Mouse (Mus musculus): Measurements from ENCODE around the gene Zfp61. TPM values are rescaled to one million over a fixed set of nuclear protein-coding genes. Genes with fewer than 3 reads are reported as not detected.

Gene Zfp61
- polyA plus RNA-seq, 1 experiment from 2014 or later: 15.9 TPM

- ATAC-seq (ENCODE audit: insufficient number of reproducible peaks, insufficient read depth, low FRiP score, low read depth): peak; percentile 67
- H3K4me1 ChIP-seq (ENCODE audit: control insufficient read depth in 2 of 2, insufficient read depth in 2 of 2, low read length in 2 of 2): peaks cover 3 to 5% of the 10 kb centered on the region in 2 experiments
These were observed 46.2 kb downstream of the Zfp61 start, which contains the start of gene Zfp108 for GRCm38 (mm10) chr7:24254633-24255474. Gene Zfp108, plus strand, starts transcription at chr7:24254794.

GRCm38 (mm10) chr7:24253779-24254615 lies 47.0 kb downstream of the Zfp61 start:
- H3K4me3 ChIP-seq (ENCODE audit: control insufficient read depth in 1 of 2, insufficient read depth in 1 of 2, low read depth in 1 of 2, low read length in 2 of 2): peak overlapping the region in 1 of 2 experiments; percentile 52; a peak in 2 of 4 replicates
- H3K4me1 ChIP-seq (ENCODE audit: control insufficient read depth in 2 of 2, insufficient read depth in 2 of 2, low read length in 2 of 2): peaks cover 3 to 5% of the 10 kb centered on the region in 2 experiments
- ATAC-seq (ENCODE audit: insufficient number of reproducible peaks, insufficient read depth, low FRiP score, low read depth): no peak; the same call in 1 of the 2 replicates
- no peak overlapping the region for H3K27ac ChIP-seq (replicated peaks in 1 of 2; ENCODE audit: control insufficient read depth in 1 of 2, insufficient read depth in 1 of 2, low read depth in 2 of 2, low read length in 2 of 2)
- H3K27me3 ChIP-seq (ENCODE audit: control insufficient read depth, insufficient read depth, low read length): no peaks in the 10 kb centered on the region
- H3K4me2 ChIP-seq (ENCODE audit: low read length): peak overlapping the region; percentile 75
- H3K36me3 ChIP-seq (ENCODE audit: control insufficient read depth, insufficient read depth, low read length): no peaks in the 10 kb centered on the region
- WGBS: 59% methylated on average over 9 of the region's 9 CpGs
- peak overlapping the region; percentile 80; the same call in 1 of the 2 replicates for H3K9ac ChIP-seq (ENCODE audit: low read length)
- no peaks in the 10 kb centered on the region for H3K9me3 ChIP-seq (ENCODE audit: control insufficient read depth, low read length)

More at GRCm38 (mm10) chr7:24254633-24255474, 46.2 kb downstream of the Zfp61 start, which contains the start of gene Zfp108:
- peak within 1 kb of the TSS; percentile 52 to 89 for H3K4me3 ChIP-seq (ENCODE audit: control insufficient read depth in 1 of 2, insufficient read depth in 1 of 2, low read depth in 1 of 2, low read length in 2 of 2)
- H3K9me3 ChIP-seq (ENCODE audit: control insufficient read depth, low read length): no peaks in the 10 kb centered on the region
- H3K36me3 ChIP-seq (ENCODE audit: control insufficient read depth, insufficient read depth, low read length): 0 out of 2 replicates have a peak, but pooled peaks cover 2% of the 10 kb centered on the region
- H3K9ac ChIP-seq (ENCODE audit: low read length): peak within 1 kb of the TSS; percentile 80
- H3K4me2 ChIP-seq (ENCODE audit: low read length): peak within 1 kb of the TSS; percentile 75
- WGBS: 19% methylated on average over 21 of the region's 21 CpGs
- H3K27ac ChIP-seq (replicated peaks in 1 of 2; ENCODE audit: control insufficient read depth in 1 of 2, insufficient read depth in 1 of 2, low read depth in 2 of 2, low read length in 2 of 2): peak within 1 kb of the TSS in 1 of 2 experiments; percentile 47; a peak in 1 of 4 replicates
- no peaks in the 10 kb centered on the region for H3K27me3 ChIP-seq (ENCODE audit: control insufficient read depth, insufficient read depth, low read length)

Small RNA genes within 50 kb of the gene (microRNA-seq; reads per million reads assigned to microRNA genes)
- gene Gm27592: not detected

Other genes starting within 250 kb of the Zfp61 start
- not detected in 2 replicates for gene Vmn1r183, start 248.0 kb downstream of the Zfp61 start, polyA plus RNA-seq (2014; fragmentation: Nextera tagmentation; extraction: Ambion mirVana)
- gene Zfp180, start 219.3 kb downstream of the Zfp61 start, polyA plus RNA-seq (2014; fragmentation: Nextera tagmentation; extraction: Ambion mirVana): 13.5 and 14.8 TPM in 2 replicates
- 5.3 and 5.6 TPM in 2 replicates for gene Zfp112, start 188.9 kb downstream of the Zfp61 start, polyA plus RNA-seq (2014; fragmentation: Nextera tagmentation; extraction: Ambion mirVana)
- 8.7 and 9.3 TPM in 2 replicates for gene Zfp235, start 167.1 kb downstream of the Zfp61 start, polyA plus RNA-seq (2014; fragmentation: Nextera tagmentation; extraction: Ambion mirVana)
- 3.2 and 3.3 TPM in 2 replicates for gene Zfp114, start 126.2 kb downstream of the Zfp61 start, polyA plus RNA-seq (2014; fragmentation: Nextera tagmentation; extraction: Ambion mirVana)
- gene Zfp111, start 89.8 kb downstream of the Zfp61 start, polyA plus RNA-seq (2014; fragmentation: Nextera tagmentation; extraction: Ambion mirVana): 6.6 and 7.1 TPM in 2 replicates
- gene Zfp109, start 63.7 kb downstream of the Zfp61 start, polyA plus RNA-seq (2014; fragmentation: Nextera tagmentation; extraction: Ambion mirVana): 2.3 and 3.4 TPM in 2 replicates
- gene Zfp108, start 46.4 kb downstream of the Zfp61 start, polyA plus RNA-seq (2014; fragmentation: Nextera tagmentation; extraction: Ambion mirVana): 2.2 and 2.5 TPM in 2 replicates
- 5.0 and 6.5 TPM in 2 replicates for gene Zfp93, start 30.8 kb downstream of the Zfp61 start, polyA plus RNA-seq (2014; fragmentation: Nextera tagmentation; extraction: Ambion mirVana)
- gene Zfp94, start 15.4 kb upstream of the Zfp61 start, polyA plus RNA-seq (2014; fragmentation: Nextera tagmentation; extraction: Ambion mirVana): 4.5 and 6.3 TPM in 2 replicates
- gene Tescl, start 32.7 kb upstream of the Zfp61 start, polyA plus RNA-seq (2014; fragmentation: Nextera tagmentation; extraction: Ambion mirVana): not detected in 2 replicates
- gene Lypd5, start 48.0 kb upstream of the Zfp61 start, polyA plus RNA-seq (2014; fragmentation: Nextera tagmentation; extraction: Ambion mirVana): not detected in 2 replicates
- gene Kcnn4, start 69.0 kb upstream of the Zfp61 start, polyA plus RNA-seq (2014; fragmentation: Nextera tagmentation; extraction: Ambion mirVana): 1.4 and 1.8 TPM in 2 replicates
- gene Smg9, start 98.4 kb upstream of the Zfp61 start, polyA plus RNA-seq (2014; fragmentation: Nextera tagmentation; extraction: Ambion mirVana): 18.4 and 20.7 TPM in 2 replicates
- gene Irgc1, start 151.1 kb upstream of the Zfp61 start, polyA plus RNA-seq (2014; fragmentation: Nextera tagmentation; extraction: Ambion mirVana): not detected in 2 replicates
- 7.9 and 8.2 TPM in 2 replicates for gene Plaur, start 161.3 kb upstream of the Zfp61 start, polyA plus RNA-seq (2014; fragmentation: Nextera tagmentation; extraction: Ambion mirVana)
- 0.46 and 0.47 TPM in 2 replicates for gene Cadm4, start 180.8 kb upstream of the Zfp61 start, polyA plus RNA-seq (2014; fragmentation: Nextera tagmentation; extraction: Ambion mirVana)
- 23.7 and 28.2 TPM in 2 replicates for gene Zfp428, start 205.8 kb upstream of the Zfp61 start, polyA plus RNA-seq (2014; fragmentation: Nextera tagmentation; extraction: Ambion mirVana)
- 0.38 TPM in 1 of 2 replicates, not detected in the other for gene AC161166.1, start 211.2 kb upstream of the Zfp61 start, polyA plus RNA-seq (2014; fragmentation: Nextera tagmentation; extraction: Ambion mirVana)
- 7.4 and 8.0 TPM in 2 replicates for gene Irgq, start 229.5 kb upstream of the Zfp61 start, polyA plus RNA-seq (2014; fragmentation: Nextera tagmentation; extraction: Ambion mirVana)
- not detected in 2 replicates for gene Pinlyp, start 244.9 kb upstream of the Zfp61 start, polyA plus RNA-seq (2014; fragmentation: Nextera tagmentation; extraction: Ambion mirVana)
- 54.6 and 57.4 TPM in 2 replicates for gene Xrcc1, start 245.1 kb upstream of the Zfp61 start, polyA plus RNA-seq (2014; fragmentation: Nextera tagmentation; extraction: Ambion mirVana)

Measured in heart, embryonic 14.5 days (tissue).